Mouse (Mus musculus): ENCODE results near the gene Hdac1. TPM values are rescaled to one million over a fixed set of nuclear protein-coding genes. Genes with fewer than 3 reads are reported as not detected.

Hdac1 gene
- polyA plus RNA-seq, 1 experiment from 2014 or later: 76.0 TPM

DNA sequence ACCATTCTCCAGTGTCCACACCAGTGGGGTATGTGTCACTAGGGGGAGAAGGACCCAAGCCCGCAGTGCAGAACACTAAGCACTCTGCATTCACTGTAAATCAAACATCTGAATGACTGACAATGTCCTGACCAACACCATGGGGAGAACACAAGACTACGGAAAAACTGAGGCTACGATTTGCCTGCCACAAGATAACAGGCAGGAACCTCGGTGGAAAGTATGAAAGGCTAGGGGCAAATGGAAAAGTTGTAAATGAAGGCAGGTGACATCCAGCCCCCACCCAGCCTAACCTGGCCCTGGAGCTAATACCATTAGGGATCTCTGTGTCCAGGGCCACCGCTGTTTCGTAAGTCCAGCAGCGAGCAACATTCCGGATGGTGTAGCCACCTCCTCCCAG is 24.0 kb downstream of the Hdac1 start:
- Histone ChIP-seq H3K4me1 (replicated peaks; ENCODE audit: control insufficient read depth, insufficient read depth, low read length) (peaks cover 10% of the 10 kb centered on the region; the same call in 1 of the 2 replicates), H3K36me3 (replicated peaks; ENCODE audit: control insufficient read depth, insufficient read depth) (peaks cover 82% of the 10 kb centered on the region), H3K4me3 (replicated peaks; ENCODE audit: low read length) (no peak overlapping the region), H3K27me3 (ENCODE audit: control insufficient read depth, insufficient read depth, low read length) (no peaks in the 10 kb centered on the region), H3K27ac (no peak overlapping the region), H3K4me2 (replicated peaks) (no peak overlapping the region), H3K9ac (no peak overlapping the region), H3K9me3 (ENCODE audit: control insufficient read depth, low read length) (no peaks in the 10 kb centered on the region)
- ATAC-seq (ENCODE audit: low FRiP score) (no peak), DNase-seq (ENCODE audit: low spot score) (no peak)
- WGBS: 96% methylated on average over 7 of the region's 8 CpGs

DNA sequence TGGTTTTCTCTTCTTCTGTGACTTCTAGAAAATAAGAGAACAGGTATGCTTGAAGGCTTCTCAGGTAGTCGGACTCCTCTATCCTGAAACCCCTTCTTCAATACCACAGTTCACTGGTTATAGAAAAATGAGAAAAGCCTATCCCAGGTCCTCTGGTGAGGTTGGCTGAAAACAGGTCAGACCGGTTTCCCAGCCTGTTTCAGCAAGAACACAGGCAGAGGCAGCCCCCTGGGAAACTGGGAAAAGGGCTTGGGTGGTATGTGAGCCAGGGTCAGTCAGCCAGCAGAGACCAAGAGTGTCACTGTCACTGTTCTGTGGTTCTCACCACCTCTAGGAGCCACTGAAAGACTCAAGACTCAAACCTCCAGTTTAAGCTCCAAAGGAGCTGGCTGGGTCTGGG is 25.6 kb downstream of the Hdac1 start:
- Histone ChIP-seq H3K36me3 (replicated peaks; ENCODE audit: control insufficient read depth, insufficient read depth) (peaks cover 66% of the 10 kb centered on the region), H3K4me3 (replicated peaks; ENCODE audit: low read length) (no peak overlapping the region), H3K27me3 (ENCODE audit: control insufficient read depth, insufficient read depth, low read length) (no peaks in the 10 kb centered on the region), H3K27ac (no peak overlapping the region), H3K4me1 (replicated peaks; ENCODE audit: control insufficient read depth, insufficient read depth, low read length) (peaks cover 21% of the 10 kb centered on the region), H3K9me3 (ENCODE audit: control insufficient read depth, low read length) (no peaks in the 10 kb centered on the region), H3K9ac (no peak overlapping the region), H3K4me2 (replicated peaks) (no peak overlapping the region)
- no peak for ATAC-seq (ENCODE audit: low FRiP score)
- no peak for DNase-seq (ENCODE audit: low spot score)
- WGBS: 52% methylated on average over 2 of the region's 2 CpGs

DNA sequence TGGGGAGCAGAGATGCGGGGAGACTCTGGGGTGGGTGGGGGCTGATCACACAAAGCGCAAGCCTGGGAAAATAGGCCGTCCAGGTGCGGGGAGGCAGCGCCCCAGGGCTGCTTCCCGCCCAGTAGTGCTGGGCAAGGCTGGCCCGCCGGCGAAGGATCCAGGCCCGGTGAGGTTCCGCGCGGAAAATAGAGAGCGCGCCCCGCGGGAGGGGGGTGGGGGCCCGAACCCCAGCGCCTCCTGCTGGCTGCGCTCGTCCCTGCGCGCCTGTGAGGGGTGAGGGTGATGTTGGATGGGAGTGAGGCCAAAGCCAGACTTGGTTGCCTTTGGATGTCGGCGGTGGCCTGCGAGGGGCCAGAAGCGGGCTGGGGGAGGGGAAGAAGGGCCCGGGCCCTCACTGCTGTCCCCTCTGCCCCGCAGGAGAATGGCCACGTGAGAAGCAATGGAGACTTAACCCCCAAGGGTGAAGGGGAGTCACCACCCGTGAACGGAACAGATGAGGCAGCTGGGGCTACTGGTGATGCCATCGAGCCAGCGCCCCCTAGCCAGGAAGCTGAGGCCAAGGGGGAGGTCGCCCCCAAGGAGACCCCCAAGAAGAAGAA is 28.1 kb downstream of the Hdac1 start:
- DNase-seq (ENCODE audit: low spot score): peak; percentile 75
- ATAC-seq (ENCODE audit: low FRiP score): peak; percentile 39
- Histone ChIP-seq H3K27me3 (ENCODE audit: control insufficient read depth, insufficient read depth, low read length) (no peaks in the 10 kb centered on the region), H3K36me3 (replicated peaks; ENCODE audit: control insufficient read depth, insufficient read depth) (peaks cover 43% of the 10 kb centered on the region), H3K4me2 (replicated peaks) (peak overlapping the region; percentile 83), H3K27ac (peak overlapping the region; percentile 100), H3K4me1 (replicated peaks; ENCODE audit: control insufficient read depth, insufficient read depth, low read length) (peaks cover 33% of the 10 kb centered on the region), H3K9ac (peak overlapping the region; percentile 100), H3K4me3 (replicated peaks; ENCODE audit: low read length) (peak overlapping the region; percentile 100), H3K9me3 (ENCODE audit: control insufficient read depth, low read length) (no peaks in the 10 kb centered on the region)
- WGBS: 1% methylated on average over 32 of the region's 35 CpGs

DNA sequence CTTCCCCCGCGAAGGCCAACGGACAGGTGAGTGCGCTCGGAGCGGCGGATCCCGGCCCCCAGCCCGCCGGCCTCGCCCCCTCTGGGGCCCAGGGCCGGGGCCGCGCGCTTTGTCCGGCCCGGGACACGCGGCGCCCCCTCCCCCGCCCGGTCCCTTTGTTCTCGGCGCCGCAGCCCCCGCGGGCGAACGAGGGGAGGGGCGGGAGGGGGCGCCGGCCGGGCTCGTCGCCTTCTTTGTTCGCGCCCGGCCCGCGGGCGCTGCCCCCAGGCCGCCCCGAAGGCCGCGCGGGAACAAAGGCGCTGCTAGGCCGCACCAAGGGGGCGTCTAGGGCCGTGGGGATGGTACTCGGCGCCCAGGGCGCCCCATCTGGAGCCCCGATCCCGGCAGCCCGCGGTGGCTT is 28.6 kb downstream of the Hdac1 start:
- Histone ChIP-seq H3K4me3 (replicated peaks; ENCODE audit: low read length) (peak overlapping the region; percentile 100), H3K4me2 (replicated peaks) (peak overlapping the region; percentile 83), H3K4me1 (replicated peaks; ENCODE audit: control insufficient read depth, insufficient read depth, low read length) (peaks cover 38% of the 10 kb centered on the region), H3K36me3 (replicated peaks; ENCODE audit: control insufficient read depth, insufficient read depth) (peaks cover 41% of the 10 kb centered on the region), H3K27ac (peak overlapping the region; percentile 100), H3K9me3 (ENCODE audit: control insufficient read depth, low read length) (no peaks in the 10 kb centered on the region), H3K9ac (peak overlapping the region; percentile 100), H3K27me3 (ENCODE audit: control insufficient read depth, insufficient read depth, low read length) (no peaks in the 10 kb centered on the region)
- ATAC-seq (ENCODE audit: low FRiP score): peak; percentile 37
- peak; percentile 36 for DNase-seq (ENCODE audit: low spot score)
- WGBS: 0% methylated on average over 26 of the region's 57 CpGs

DNA sequence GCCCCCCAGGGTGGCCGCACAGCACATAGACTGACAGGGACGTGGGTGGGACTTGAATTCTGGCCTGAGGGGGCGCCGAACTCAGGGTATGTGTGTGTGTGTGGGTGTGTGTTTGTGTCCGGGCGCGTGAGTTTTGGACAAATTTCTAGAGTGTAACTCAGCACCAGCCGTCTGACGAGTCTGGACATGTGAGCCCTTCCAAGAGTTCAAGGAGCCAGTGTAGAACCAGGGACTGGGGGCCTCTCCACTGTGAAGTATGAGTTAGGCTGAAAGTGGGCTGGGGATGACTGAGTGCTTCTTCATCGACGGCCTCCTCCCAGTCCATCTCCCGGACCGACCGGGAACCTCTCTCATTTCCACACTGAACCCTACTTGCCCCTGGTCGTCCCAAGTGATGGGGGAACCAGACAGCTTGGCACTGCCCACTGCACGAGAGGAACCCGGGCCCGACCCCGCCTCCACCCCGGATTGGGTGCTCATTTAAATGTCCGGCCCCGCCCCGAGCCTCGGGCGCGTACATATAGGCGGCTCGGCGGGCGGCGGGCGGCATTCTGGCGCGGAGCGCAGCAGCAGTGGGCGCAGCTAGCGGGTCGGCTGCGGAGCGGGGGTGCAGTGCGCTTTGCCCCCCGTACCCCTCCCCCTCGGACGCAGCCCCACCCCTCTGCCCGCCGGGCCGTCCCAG is 29.3 kb downstream of the Hdac1 start, which contains the start of gene Marcksl1:
TSS of gene Marcksl1 (plus strand) at position 496 of the 682 bp plus-strand sequence.
- Histone ChIP-seq H3K4me3 (replicated peaks; ENCODE audit: low read length) (peak within 1 kb of the TSS; percentile 100), H3K9ac (peak within 1 kb of the TSS; percentile 100), H3K27me3 (ENCODE audit: control insufficient read depth, insufficient read depth, low read length) (no peaks in the 10 kb centered on the region), H3K36me3 (replicated peaks; ENCODE audit: control insufficient read depth, insufficient read depth) (peaks cover 34% of the 10 kb centered on the region), H3K9me3 (ENCODE audit: control insufficient read depth, low read length) (no peaks in the 10 kb centered on the region), H3K27ac (peak within 1 kb of the TSS; percentile 100), H3K4me1 (replicated peaks; ENCODE audit: control insufficient read depth, insufficient read depth, low read length) (peaks cover 41% of the 10 kb centered on the region), H3K4me2 (replicated peaks) (peak within 1 kb of the TSS; percentile 83)
- DNase-seq (ENCODE audit: low spot score): peak; percentile 90
- ATAC-seq (ENCODE audit: low FRiP score): peak; percentile 88
- WGBS: 6% methylated on average over 46 of the region's 47 CpGs

DNA sequence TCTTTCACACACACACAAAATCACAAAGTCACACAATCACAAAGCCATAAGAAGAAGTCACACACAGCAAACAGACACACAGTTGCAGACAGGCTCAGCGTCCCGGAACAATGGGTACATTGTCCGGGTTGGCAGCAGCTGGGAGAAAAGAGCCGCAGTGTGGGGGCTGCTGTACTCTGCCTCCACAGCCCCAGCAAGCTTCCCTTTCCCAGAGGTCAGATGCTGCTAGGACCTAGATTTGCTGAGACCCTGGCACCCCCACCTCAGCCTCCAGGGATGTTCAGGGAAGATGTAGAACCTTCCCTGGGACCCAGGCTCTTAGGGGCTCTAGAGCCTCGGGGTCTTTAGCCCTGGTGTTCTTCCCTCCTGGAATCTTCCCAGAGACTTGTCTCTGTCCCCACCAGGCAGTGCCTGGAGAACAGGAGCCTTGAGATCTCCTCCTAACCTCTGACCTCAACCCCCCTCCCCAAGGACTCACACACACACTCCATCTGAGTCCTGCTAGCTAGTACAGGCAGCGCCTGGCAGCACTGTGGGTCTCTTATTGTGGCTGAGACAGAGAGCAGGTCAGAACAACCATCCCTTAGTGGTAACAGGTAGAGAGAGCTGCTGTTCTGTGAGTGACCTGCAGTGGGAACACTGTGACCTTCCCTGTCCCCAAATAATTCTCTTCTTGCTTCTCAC is 31.0 kb downstream of the Hdac1 start:
- 7% methylated on average over 6 of the region's 6 CpGs for whole genome bisulfite sequencing
- Histone ChIP-seq H3K9ac (no peak overlapping the region), H3K27ac (peak overlapping the region; percentile 43), H3K27me3 (ENCODE audit: control insufficient read depth, insufficient read depth, low read length) (no peaks in the 10 kb centered on the region), H3K4me2 (replicated peaks) (no peak overlapping the region), H3K4me3 (replicated peaks; ENCODE audit: low read length) (no peak overlapping the region), H3K36me3 (replicated peaks; ENCODE audit: control insufficient read depth, insufficient read depth) (peaks cover 17% of the 10 kb centered on the region), H3K9me3 (ENCODE audit: control insufficient read depth, low read length) (no peaks in the 10 kb centered on the region), H3K4me1 (replicated peaks; ENCODE audit: control insufficient read depth, insufficient read depth, low read length) (peaks cover 41% of the 10 kb centered on the region)
- ATAC-seq (ENCODE audit: low FRiP score) (no peak), DNase-seq (ENCODE audit: low spot score) (no peak)

DNA sequence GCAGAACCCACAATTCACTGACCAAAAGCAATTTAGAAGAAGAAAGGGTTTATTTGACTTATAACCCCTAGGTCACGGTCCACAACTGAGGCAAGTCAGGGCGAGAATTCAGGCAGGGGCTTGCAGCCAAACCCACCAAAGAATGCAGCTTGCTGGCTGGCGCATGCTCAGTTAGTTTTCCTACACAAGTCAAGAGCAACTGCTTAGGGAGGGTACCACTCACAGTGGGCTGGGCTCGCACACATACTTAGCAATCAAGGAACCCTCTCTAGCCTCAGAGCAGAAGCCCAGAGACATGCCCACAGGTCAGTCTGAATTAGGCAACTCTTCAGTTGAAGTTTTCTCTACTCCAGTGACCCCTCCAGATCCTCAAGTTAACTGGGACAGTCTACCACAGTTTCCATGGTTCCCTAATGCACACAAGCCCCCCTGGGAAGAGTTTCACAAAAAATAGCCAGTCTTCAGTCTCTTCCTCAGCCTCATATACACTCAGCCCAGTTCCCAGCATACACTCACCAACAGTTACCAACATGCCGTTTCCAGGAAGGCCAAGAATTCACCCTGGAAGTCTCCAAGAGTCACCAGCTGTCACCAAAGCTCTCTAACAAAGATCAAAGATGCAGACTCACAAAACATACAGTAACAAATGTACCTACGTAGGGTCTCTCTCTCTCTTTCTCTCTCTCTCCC is 31.6 kb downstream of the Hdac1 start:
- Histone ChIP-seq H3K9ac (no peak overlapping the region), H3K4me1 (replicated peaks; ENCODE audit: control insufficient read depth, insufficient read depth, low read length) (peaks cover 39% of the 10 kb centered on the region), H3K9me3 (ENCODE audit: control insufficient read depth, low read length) (no peaks in the 10 kb centered on the region), H3K36me3 (replicated peaks; ENCODE audit: control insufficient read depth, insufficient read depth) (peaks cover 10% of the 10 kb centered on the region), H3K27me3 (ENCODE audit: control insufficient read depth, insufficient read depth, low read length) (no peaks in the 10 kb centered on the region), H3K4me3 (replicated peaks; ENCODE audit: low read length) (no peak overlapping the region), H3K27ac (peak overlapping the region; percentile 43), H3K4me2 (replicated peaks) (no peak overlapping the region)
- DNase-seq (ENCODE audit: low spot score) (peak; percentile 50), ATAC-seq (ENCODE audit: low FRiP score) (no peak)
- WGBS: 27% methylated on average over 6 of the region's 6 CpGs

DNA sequence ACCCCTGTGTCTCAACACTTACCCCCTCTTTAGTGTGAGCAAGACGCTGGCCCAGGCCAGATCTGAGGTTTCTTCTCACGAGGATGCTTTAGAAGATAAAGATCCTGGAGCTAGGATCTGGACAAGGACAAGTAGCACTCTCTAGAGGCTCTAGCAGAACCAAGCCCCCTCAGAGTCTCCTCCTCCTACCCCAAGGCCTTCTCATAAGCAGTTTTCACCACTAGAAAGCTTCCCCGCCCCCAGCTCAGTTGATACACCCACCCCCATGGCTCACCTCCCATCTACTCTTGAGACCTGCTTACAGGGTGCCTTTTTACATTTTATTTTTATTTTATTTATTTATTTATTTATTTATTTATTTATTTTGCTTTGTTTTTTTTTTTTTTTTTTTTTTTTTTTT is 32.9 kb downstream of the Hdac1 start:
- ATAC-seq (ENCODE audit: low FRiP score): no peak
- DNase-seq (ENCODE audit: low spot score): no peak
- Histone ChIP-seq H3K27me3 (ENCODE audit: control insufficient read depth, insufficient read depth, low read length) (no peaks in the 10 kb centered on the region), H3K9ac (no peak overlapping the region), H3K4me1 (replicated peaks; ENCODE audit: control insufficient read depth, insufficient read depth, low read length) (peaks cover 31% of the 10 kb centered on the region), H3K4me2 (replicated peaks) (no peak overlapping the region), H3K36me3 (replicated peaks; ENCODE audit: control insufficient read depth, insufficient read depth) (no peaks in the 10 kb centered on the region), H3K27ac (peak overlapping the region; percentile 21; the same call in 1 of the 2 replicates), H3K4me3 (replicated peaks; ENCODE audit: low read length) (no peak overlapping the region), H3K9me3 (ENCODE audit: control insufficient read depth, low read length) (no peaks in the 10 kb centered on the region)
- 59% methylated on average over 3 of the region's 3 CpGs for WGBS
